Mouse (Mus musculus): ENCODE data around the gene Abcc10. TPM values are rescaled to one million over a fixed set of nuclear protein-coding genes. Genes with fewer than 3 reads are reported as not detected.

The Abcc10 gene
- polyA plus RNA-seq, 1 experiment from 2014 or later: 3.4 TPM

- H3K4me2 ChIP-seq (replicated peaks; ENCODE audit: low read depth, low read length): peak overlapping the region; percentile 99
- TF ChIP-seq EP300 (IDR thresholded peaks at IDR 0.05) (no peak), CTCF (IDR thresholded peaks at IDR 0.05) (no peak)
- ATAC-seq (no peak), DNase-seq (ENCODE audit: low spot score) (no peak)
- no peaks in the 10 kb centered on the region for H3K9me3 ChIP-seq (ENCODE audit: low read length)
- H3K27me3 ChIP-seq (replicated peaks; ENCODE audit: insufficient read depth, low read length): peaks cover 31% of the 10 kb centered on the region
- peak overlapping the region; percentile 51; the same call in 1 of the 2 replicates for H3K4me3 ChIP-seq (ENCODE audit: low read depth, low read length)
- H3K4me1 ChIP-seq (ENCODE audit: insufficient read depth, low read depth, low read length): peaks cover 11% of the 10 kb centered on the region; the same call in 1 of the 2 replicates
- H3K9ac ChIP-seq (replicated peaks; ENCODE audit: low read depth): no peak overlapping the region
- no peaks in the 10 kb centered on the region for H3K36me3 ChIP-seq (ENCODE audit: insufficient read depth, low read length)
- 7% methylated on average over 6 of the region's 6 CpGs for WGBS
- no peak overlapping the region for H3K27ac ChIP-seq (ENCODE audit: low read length)
Measured at GRCm38 (mm10) chr17:46297028-46297363, 31.2 kb downstream of the Abcc10 start.

GRCm38 (mm10) chr17:46296601-46297000, 31.6 kb downstream of the Abcc10 start:
- WGBS: 42% methylated on average over 6 of the region's 6 CpGs
- no peaks in the 10 kb centered on the region for H3K36me3 ChIP-seq (ENCODE audit: insufficient read depth, low read length)
- no peaks in the 10 kb centered on the region for H3K9me3 ChIP-seq (ENCODE audit: low read length)
- H3K4me3 ChIP-seq (ENCODE audit: low read depth, low read length): no peak overlapping the region
- peaks cover 31% of the 10 kb centered on the region for H3K27me3 ChIP-seq (replicated peaks; ENCODE audit: insufficient read depth, low read length)
- no peak overlapping the region for H3K9ac ChIP-seq (replicated peaks; ENCODE audit: low read depth)
- no peak overlapping the region for H3K4me2 ChIP-seq (replicated peaks; ENCODE audit: low read depth, low read length)
- ATAC-seq (no peak), DNase-seq (ENCODE audit: low spot score) (no peak)
- peaks cover 11% of the 10 kb centered on the region; the same call in 1 of the 2 replicates for H3K4me1 ChIP-seq (ENCODE audit: insufficient read depth, low read depth, low read length)
- no peak for TF ChIP-seq EP300 (IDR thresholded peaks at IDR 0.05)
- no peak for TF ChIP-seq CTCF (IDR thresholded peaks at IDR 0.05)
- H3K27ac ChIP-seq (ENCODE audit: low read length): no peak overlapping the region

GRCm38 (mm10) chr17:46287678-46288095, 40.5 kb downstream of the Abcc10 start:
- Histone ChIP-seq H3K27ac (ENCODE audit: low read length) (0 out of 2 replicates have a peak overlapping the region, but pooled peaks have one; percentile 14), H3K9ac (replicated peaks; ENCODE audit: low read depth) (no peak overlapping the region), H3K36me3 (ENCODE audit: insufficient read depth, low read length) (no peaks in the 10 kb centered on the region), H3K27me3 (replicated peaks; ENCODE audit: insufficient read depth, low read length) (no peaks in the 10 kb centered on the region), H3K4me2 (replicated peaks; ENCODE audit: low read depth, low read length) (no peak overlapping the region), H3K9me3 (ENCODE audit: low read length) (no peaks in the 10 kb centered on the region), H3K4me1 (ENCODE audit: insufficient read depth, low read depth, low read length) (0 out of 2 replicates have a peak, but pooled peaks cover 3% of the 10 kb centered on the region), H3K4me3 (ENCODE audit: low read depth, low read length) (no peak overlapping the region)
- TF ChIP-seq EP300 (IDR thresholded peaks at IDR 0.05) (no peak), CTCF (IDR thresholded peaks at IDR 0.05) (peak; percentile 13; the same call in 1 of the 2 replicates)
- WGBS: 38% methylated on average over 10 of the region's 11 CpGs
- DNase-seq (ENCODE audit: low spot score) (peak; percentile 63), ATAC-seq (peak; percentile 54)

GRCm38 (mm10) chr17:46285407-46285806, 42.7 kb downstream of the Abcc10 start:
- H3K4me3 ChIP-seq (ENCODE audit: low read depth, low read length): no peak overlapping the region
- WGBS: 35% methylated on average over 6 of the region's 6 CpGs
- peaks cover 11% of the 10 kb centered on the region; the same call in 1 of the 2 replicates for H3K4me1 ChIP-seq (ENCODE audit: insufficient read depth, low read depth, low read length)
- DNase-seq (ENCODE audit: low spot score): no peak
- no peaks in the 10 kb centered on the region for H3K36me3 ChIP-seq (ENCODE audit: insufficient read depth, low read length)
- H3K9ac ChIP-seq (replicated peaks; ENCODE audit: low read depth): no peak overlapping the region
- H3K27me3 ChIP-seq (replicated peaks; ENCODE audit: insufficient read depth, low read length): no peaks in the 10 kb centered on the region
- no peak overlapping the region for H3K27ac ChIP-seq (ENCODE audit: low read length)
- no peaks in the 10 kb centered on the region for H3K9me3 ChIP-seq (ENCODE audit: low read length)
- ATAC-seq: no peak
- TF ChIP-seq EP300 (IDR thresholded peaks at IDR 0.05) (no peak), CTCF (IDR thresholded peaks at IDR 0.05) (no peak)
- H3K4me2 ChIP-seq (replicated peaks; ENCODE audit: low read depth, low read length): no peak overlapping the region

DNA sequence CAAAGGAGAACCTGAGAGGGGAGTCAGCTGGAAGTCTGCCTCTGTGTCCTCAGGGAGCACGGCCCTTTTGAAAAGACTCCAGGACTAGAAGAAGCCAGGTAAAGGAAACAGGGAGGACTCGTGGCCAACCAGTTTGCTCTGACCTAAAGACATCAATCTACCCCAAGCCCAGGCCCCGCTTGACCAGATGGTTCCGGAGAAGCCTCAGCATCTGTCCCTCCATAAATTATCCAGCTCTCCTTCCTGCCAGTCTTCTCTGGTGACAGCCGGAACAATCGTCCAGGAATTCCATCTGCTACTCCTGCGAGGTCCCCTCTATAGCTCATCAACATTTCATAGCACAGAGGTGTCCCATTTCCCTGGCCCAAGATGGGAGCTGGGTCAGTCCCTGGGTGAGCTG, 43.5 kb downstream of the Abcc10 start:
- Histone ChIP-seq H3K4me2 (replicated peaks; ENCODE audit: low read depth, low read length) (no peak overlapping the region), H3K4me1 (ENCODE audit: insufficient read depth, low read depth, low read length) (peaks cover 11% of the 10 kb centered on the region; the same call in 1 of the 2 replicates), H3K9ac (replicated peaks; ENCODE audit: low read depth) (no peak overlapping the region), H3K9me3 (ENCODE audit: low read length) (no peaks in the 10 kb centered on the region), H3K4me3 (ENCODE audit: low read depth, low read length) (no peak overlapping the region), H3K27ac (ENCODE audit: low read length) (no peak overlapping the region), H3K27me3 (replicated peaks; ENCODE audit: insufficient read depth, low read length) (no peaks in the 10 kb centered on the region), H3K36me3 (ENCODE audit: insufficient read depth, low read length) (no peaks in the 10 kb centered on the region)
- no peak for TF ChIP-seq EP300 (IDR thresholded peaks at IDR 0.05)
- no peak for TF ChIP-seq CTCF (IDR thresholded peaks at IDR 0.05)
- WGBS: 55% methylated on average over 7 of the region's 7 CpGs
- ATAC-seq: no peak
- no peak for DNase-seq (ENCODE audit: low spot score)

GRCm38 (mm10) chr17:46283911-46284310, 44.2 kb downstream of the Abcc10 start:
- no peak overlapping the region for H3K27ac ChIP-seq (ENCODE audit: low read length)
- no peak overlapping the region for H3K4me2 ChIP-seq (replicated peaks; ENCODE audit: low read depth, low read length)
- H3K9ac ChIP-seq (replicated peaks; ENCODE audit: low read depth): no peak overlapping the region
- WGBS: 81% methylated on average over 8 of the region's 8 CpGs
- H3K4me3 ChIP-seq (ENCODE audit: low read depth, low read length): no peak overlapping the region
- H3K4me1 ChIP-seq (ENCODE audit: insufficient read depth, low read depth, low read length): peaks cover 11% of the 10 kb centered on the region; the same call in 1 of the 2 replicates
- DNase-seq (ENCODE audit: low spot score) (no peak), ATAC-seq (no peak)
- no peaks in the 10 kb centered on the region for H3K36me3 ChIP-seq (ENCODE audit: insufficient read depth, low read length)
- no peaks in the 10 kb centered on the region for H3K9me3 ChIP-seq (ENCODE audit: low read length)
- TF ChIP-seq CTCF (IDR thresholded peaks at IDR 0.05): no peak
- no peaks in the 10 kb centered on the region for H3K27me3 ChIP-seq (replicated peaks; ENCODE audit: insufficient read depth, low read length)

DNA sequence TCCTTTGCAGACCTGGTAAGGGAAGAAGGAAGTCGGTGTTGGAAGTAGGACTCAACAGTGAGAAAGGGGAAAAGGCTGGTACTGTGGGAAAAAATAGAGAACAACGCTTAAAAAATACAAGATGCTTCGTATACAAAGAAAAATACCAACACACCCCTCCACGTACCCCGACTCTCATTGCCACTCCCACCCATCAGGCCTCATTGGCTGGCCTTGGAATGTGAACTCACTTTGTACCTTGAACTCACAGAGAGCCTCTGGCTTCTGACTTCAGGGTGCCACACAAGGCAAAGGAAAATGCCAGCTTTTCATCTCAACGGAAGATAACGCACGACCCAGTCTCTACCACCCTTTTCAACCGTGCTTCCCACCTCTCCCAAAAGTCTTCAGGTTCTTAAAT, 45.0 kb downstream of the Abcc10 start:
- Histone ChIP-seq H3K36me3 (ENCODE audit: insufficient read depth, low read length) (no peaks in the 10 kb centered on the region), H3K9ac (replicated peaks; ENCODE audit: low read depth) (peak overlapping the region; percentile 68; the same call in 1 of the 2 replicates), H3K4me2 (replicated peaks; ENCODE audit: low read depth, low read length) (peak overlapping the region; percentile 79), H3K4me3 (ENCODE audit: low read depth, low read length) (peak overlapping the region; percentile 70), H3K4me1 (ENCODE audit: insufficient read depth, low read depth, low read length) (peaks cover 11% of the 10 kb centered on the region; the same call in 1 of the 2 replicates), H3K27ac (ENCODE audit: low read length) (no peak overlapping the region), H3K9me3 (ENCODE audit: low read length) (no peaks in the 10 kb centered on the region), H3K27me3 (replicated peaks; ENCODE audit: insufficient read depth, low read length) (no peaks in the 10 kb centered on the region)
- no peak for DNase-seq (ENCODE audit: low spot score)
- TF ChIP-seq CTCF (IDR thresholded peaks at IDR 0.05) (no peak), EP300 (IDR thresholded peaks at IDR 0.05) (no peak)
- 24% methylated on average over 9 of the region's 9 CpGs for WGBS
- 0 out of 2 replicates have a peak, but pooled peaks have one; percentile 4 for ATAC-seq

Measured in lung, postnatal 0 days (tissue).